Mouse (Mus musculus) lung, postnatal 0 days (tissue): ENCODE data around the gene Ndufs7.

Source experiments
- CTCF ChIP-seq: IDR thresholded peaks from 2 replicates; pipeline ENCODE4 v1.5.1; 2016; ENCODE audit warnings: antibody characterized with exemption, mild to moderate bottlenecking
- EP300 ChIP-seq: IDR thresholded peaks from 2 replicates; pipeline ENCODE4 v1.6.1; 2016; ENCODE audit warnings: antibody characterized with exemption, mild to moderate bottlenecking, control low read depth

GRCm38 (mm10) chr10:80199440-80200008, 49.4 kb upstream of the Ndufs7 start:
- TF ChIP-seq EP300 (no peak), CTCF (peak; percentile 97)
